Mouse (Mus musculus): ENCODE data around the gene Atp2a1. TPM values are rescaled to one million over a fixed set of nuclear protein-coding genes. Genes with fewer than 3 reads are reported as not detected.

Gene Atp2a1
- total and polyA plus RNA-seq, 3 experiments: 0.38 to 0.74 TPM; not detected in 1

GRCm38 (mm10) chr7:126502751-126503150 is 39.8 kb upstream of the Atp2a1 start:
- dilution Hi-C loops (cut with MboI; ENCODE audit: extremely low pct_ligation_motif_present, extremely low pct_unique_long_range_greater_than_20kb, low sequenced_read_pairs): no loop called here
- in situ Hi-C loops (cut with MboI; ENCODE audit: low pct_ligation_motif_present, low pct_unique_long_range_greater_than_20kb, low sequenced_read_pairs): no loop called here
- Histone ChIP-seq H3K4me1 (ENCODE audit: control insufficient read depth in 1 of 2, insufficient read depth in 2 of 2) (peaks cover 8 to 39% of the 10 kb centered on the region in 2 experiments), H3K36me3 (replicated peaks in 1 of 2; ENCODE audit: control insufficient read depth in 1 of 2, insufficient read depth in 1 of 2, low read length in 1 of 2) (peaks cover 33 to 35% of the 10 kb centered on the region in 2 experiments), H3K4me2 (ENCODE audit: insufficient read depth, low read depth, poor library complexity, severe bottlenecking) (no peak overlapping the region), H3K9ac (ENCODE audit: insufficient read depth, low read depth) (peak overlapping the region; percentile 97), H3K27ac (ENCODE audit: insufficient read depth, low read depth) (peak overlapping the region; percentile 98), H3K9me3 (replicated peaks; ENCODE audit: low read length) (no peaks in the 10 kb centered on the region), H3K79me2 (replicated peaks; ENCODE audit: control insufficient read depth, extremely low read depth, insufficient read depth, poor library complexity, severe bottlenecking) (peaks cover 35% of the 10 kb centered on the region), H3K27me3 (replicated peaks) (no peaks in the 10 kb centered on the region), H3K4me3 (replicated peaks in 1 of 3; ENCODE audit: low read depth in 2 of 3, low read length in 2 of 3, poor library complexity in 1 of 3) (peak overlapping the region; percentile 74 to 100 (median 91))
- TF ChIP-seq USF1 (IDR thresholded peaks at IDR 0.05; ENCODE audit: low read depth, low read length) (no peak), TCF12 (IDR thresholded peaks at IDR 0.05; ENCODE audit: low read depth, low read length) (no peak)
- DNase-seq (ENCODE audit: extremely low read depth): no peak

- Histone ChIP-seq H3K9me3 (replicated peaks; ENCODE audit: low read length) (no peaks in the 10 kb centered on the region), H3K27me3 (replicated peaks) (no peaks in the 10 kb centered on the region), H3K4me2 (ENCODE audit: insufficient read depth, low read depth, poor library complexity, severe bottlenecking) (no peak overlapping the region), H3K4me1 (ENCODE audit: control insufficient read depth in 1 of 2, insufficient read depth in 2 of 2) (peaks cover 8 to 45% of the 10 kb centered on the region in 2 experiments), H3K27ac (ENCODE audit: insufficient read depth, low read depth) (peak overlapping the region; percentile 98), H3K79me2 (replicated peaks; ENCODE audit: control insufficient read depth, extremely low read depth, insufficient read depth, poor library complexity, severe bottlenecking) (peaks cover 40% of the 10 kb centered on the region), H3K36me3 (replicated peaks in 1 of 2; ENCODE audit: control insufficient read depth in 1 of 2, insufficient read depth in 1 of 2, low read length in 1 of 2) (peaks cover 39 to 41% of the 10 kb centered on the region in 2 experiments), H3K4me3 (replicated peaks in 1 of 3; ENCODE audit: low read depth in 2 of 3, low read length in 2 of 3, poor library complexity in 1 of 3) (peak overlapping the region; percentile 74 to 100 (median 91)), H3K9ac (ENCODE audit: insufficient read depth, low read depth) (peak overlapping the region; percentile 97)
- dilution Hi-C loops (cut with MboI; ENCODE audit: extremely low pct_ligation_motif_present, extremely low pct_unique_long_range_greater_than_20kb, low sequenced_read_pairs): no loop called here
- peak; percentile 94 for DNase-seq (ENCODE audit: extremely low read depth)
- TF ChIP-seq CHD1 (IDR thresholded peaks at IDR 0.05; ENCODE audit: low read depth, low read length) (no peak), CTCF (conservative IDR thresholded peaks at IDR 0.05 in 1 of 2, IDR thresholded peaks at IDR 0.05 in 1 of 2; ENCODE audit: low read depth in 2 of 2, low read length in 2 of 2) (no peak), TBP (conservative IDR thresholded peaks at IDR 0.05; ENCODE audit: low read depth, low read length) (peak; percentile 66; the same call in 1 of the 2 replicates), MAX (IDR thresholded peaks at IDR 0.05; ENCODE audit: low read length) (no peak), USF2 (conservative IDR thresholded peaks at IDR 0.05; ENCODE audit: low read depth, low read length) (no peak), POLR2A (IDR thresholded peaks at IDR 0.05; ENCODE audit: low read depth, low read length) (peak; percentile 71)
- in situ Hi-C loops (cut with MboI; ENCODE audit: low pct_ligation_motif_present, low pct_unique_long_range_greater_than_20kb, low sequenced_read_pairs): no loop called here
Measured at GRCm38 (mm10) chr7:126502023-126502741, 39.3 kb upstream of the Atp2a1 start.

DNA sequence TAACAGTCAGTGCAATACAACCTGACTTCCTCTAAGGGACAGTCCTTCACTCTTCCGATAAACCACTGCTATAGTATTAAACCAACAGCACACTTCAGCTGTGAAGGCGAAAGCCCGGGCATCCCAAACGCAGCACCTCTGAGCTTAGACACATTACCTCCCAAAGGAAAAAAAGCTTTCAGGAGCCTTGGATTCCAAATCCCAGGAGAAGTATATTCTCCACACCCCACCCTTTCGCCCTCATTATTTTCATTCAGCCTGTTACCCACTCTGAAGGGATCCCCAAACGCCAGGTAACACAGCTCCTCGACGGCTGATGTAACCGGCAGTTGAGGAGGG is 38.7 kb upstream of the Atp2a1 start:
- Histone ChIP-seq H3K4me3 (replicated peaks in 1 of 3; ENCODE audit: low read depth in 2 of 3, low read length in 2 of 3, poor library complexity in 1 of 3) (peak overlapping the region; percentile 74 to 100 (median 91)), H3K4me2 (ENCODE audit: insufficient read depth, low read depth, poor library complexity, severe bottlenecking) (no peak overlapping the region), H3K36me3 (replicated peaks in 1 of 2; ENCODE audit: control insufficient read depth in 1 of 2, insufficient read depth in 1 of 2, low read length in 1 of 2) (peaks cover 41 to 46% of the 10 kb centered on the region in 2 experiments), H3K4me1 (ENCODE audit: control insufficient read depth in 1 of 2, insufficient read depth in 2 of 2) (peaks cover 8 to 48% of the 10 kb centered on the region in 2 experiments), H3K79me2 (replicated peaks; ENCODE audit: control insufficient read depth, extremely low read depth, insufficient read depth, poor library complexity, severe bottlenecking) (peaks cover 42% of the 10 kb centered on the region), H3K9ac (ENCODE audit: insufficient read depth, low read depth) (peak overlapping the region; percentile 97), H3K27ac (ENCODE audit: insufficient read depth, low read depth) (peak overlapping the region; percentile 98), H3K9me3 (replicated peaks; ENCODE audit: low read length) (no peaks in the 10 kb centered on the region), H3K27me3 (replicated peaks) (no peaks in the 10 kb centered on the region)
- no peak for DNase-seq (ENCODE audit: extremely low read depth)
- dilution Hi-C loops (cut with MboI; ENCODE audit: extremely low pct_ligation_motif_present, extremely low pct_unique_long_range_greater_than_20kb, low sequenced_read_pairs) (no loop called here), in situ Hi-C loops (cut with MboI; ENCODE audit: low pct_ligation_motif_present, low pct_unique_long_range_greater_than_20kb, low sequenced_read_pairs) (no loop called here)
- no peak for TF ChIP-seq ZMIZ1 (IDR thresholded peaks at IDR 0.05; ENCODE audit: low read depth, low read length)
- no peak; the same call in 1 of the 2 replicates for TF ChIP-seq POLR2A (IDR thresholded peaks at IDR 0.05; ENCODE audit: low read depth, low read length)
- no peak for TF ChIP-seq CHD2 (IDR thresholded peaks at IDR 0.05; ENCODE audit: low read length)
- TF ChIP-seq JUN (IDR thresholded peaks at IDR 0.05; ENCODE audit: insufficient read depth, low read depth, low read length): no peak
- TF ChIP-seq MEF2A (IDR thresholded peaks at IDR 0.05; ENCODE audit: borderline replicate concordance, low read depth, low read length): no peak
- no peak for TF ChIP-seq MYC (IDR thresholded peaks at IDR 0.05; ENCODE audit: low read depth, low read length)
- no peak for TF ChIP-seq IRF4 (IDR thresholded peaks at IDR 0.05; ENCODE audit: low read depth, low read length)
- no peak; the same call in 1 of the 2 replicates for TF ChIP-seq TBP (conservative IDR thresholded peaks at IDR 0.05; ENCODE audit: low read depth, low read length)
- TF ChIP-seq ETS1 (conservative IDR thresholded peaks at IDR 0.05; ENCODE audit: low read depth, low read length): no peak
- TF ChIP-seq JUND (conservative IDR thresholded peaks at IDR 0.05; ENCODE audit: low read depth, low read length): no peak
- TF ChIP-seq KAT2A (IDR thresholded peaks at IDR 0.05; ENCODE audit: insufficient replicate concordance, low read length): no peak
- TF ChIP-seq ZNF384 (IDR thresholded peaks at IDR 0.05; ENCODE audit: low read depth, low read length): no peak
- TF ChIP-seq PAX5 (IDR thresholded peaks at IDR 0.05; ENCODE audit: low read length): no peak
- no peak for TF ChIP-seq NELFE (IDR thresholded peaks at IDR 0.05; ENCODE audit: low read depth, low read length)
- no peak for TF ChIP-seq MAZ (IDR thresholded peaks at IDR 0.05; ENCODE audit: low read depth, low read length)
- TF ChIP-seq MAX (IDR thresholded peaks at IDR 0.05; ENCODE audit: low read length): no peak
- no peak for TF ChIP-seq E2F4 (IDR thresholded peaks at IDR 0.05; ENCODE audit: insufficient replicate concordance, low read depth, low read length)
- TF ChIP-seq EP300 (IDR thresholded peaks at IDR 0.05; ENCODE audit: low read length): no peak
- no peak for TF ChIP-seq USF1 (IDR thresholded peaks at IDR 0.05; ENCODE audit: low read depth, low read length)
- no peak for TF ChIP-seq BHLHE40 (IDR thresholded peaks at IDR 0.05; ENCODE audit: low read depth, low read length)

Data from CH12.LX (cell line).